Mouse (Mus musculus) kidney, embryonic 15.5 days (tissue): ENCODE data around the gene Camta1. TPM values are rescaled to one million over a fixed set of nuclear protein-coding genes. Genes with fewer than 3 reads are reported as not detected.

Source experiments
- ATAC-seq: fragments of 200-750 bp; cut with Nextera tagmentation; replicated peaks from 2 replicates; pipeline ENCODE4 v1.8.0; 2017; ENCODE audit warnings: moderate TSS enrichment; ENCODE audit not compliant: low FRiP score
- H3K27ac ChIP-seq: fragments of 300-500 bp; sonication (generic); 2 replicates; pipeline ENCODE4 v1.5.1; 2015; ENCODE audit warnings: mild to moderate bottlenecking, inconsistent platforms
- H3K27me3 ChIP-seq: fragments of 300-500 bp; sonication (generic); 2 replicates; pipeline ENCODE4 v1.6.1; 2015; ENCODE audit warnings: inconsistent platforms
- H3K36me3 ChIP-seq: fragments of 300-500 bp; sonication (generic); 2 replicates; pipeline ENCODE4 v1.6.1; 2015; ENCODE audit warnings: inconsistent platforms
- H3K4me1 ChIP-seq: fragments of 300-500 bp; sonication (generic); 2 replicates; pipeline ENCODE4 v1.6.1; 2015; ENCODE audit warnings: inconsistent platforms
- H3K4me2 ChIP-seq: fragments of 300-500 bp; sonication (generic); 2 replicates; pipeline ENCODE4 v1.6.1; 2015; ENCODE audit warnings: moderate library complexity, mild to moderate bottlenecking, inconsistent platforms
- H3K4me3 ChIP-seq: fragments of 300-500 bp; sonication (generic); replicated peaks from 2 replicates; pipeline ENCODE4 v1.5.1; 2015; ENCODE audit warnings: mild to moderate bottlenecking, inconsistent platforms
- H3K9ac ChIP-seq: fragments of 300-500 bp; sonication (generic); 2 replicates; pipeline ENCODE4 v1.6.1; 2015; ENCODE audit warnings: mild to moderate bottlenecking, inconsistent platforms
- H3K9me3 ChIP-seq: fragments of 300-500 bp; sonication (generic); replicated peaks from 2 replicates; pipeline ENCODE4 v1.6.1; 2016; ENCODE audit warnings: inconsistent platforms
- WGBS: fragments of 180-500 bp; shearing (Covaris S2); methylation state at CpG from one replicate; pipeline ENCODE4 v1.1.7; 2015; ENCODE audit warnings: mixed read lengths; 5-methylcytosine and 5-hydroxymethylcytosine counted together
- polyA plus RNA-seq: library from polyadenylated mRNA; unstranded; fragments of >200 nt; fragmentation: Nextera tagmentation; extraction: Ambion mirVana; gene quantifications from 2 replicates; pipeline ENCODE4 v1.2.1, GENCODE M21; 2015

Gene Camta1
- polyA plus RNA-seq, 1 experiment from 2014 or later: 87.9 TPM

DNA sequence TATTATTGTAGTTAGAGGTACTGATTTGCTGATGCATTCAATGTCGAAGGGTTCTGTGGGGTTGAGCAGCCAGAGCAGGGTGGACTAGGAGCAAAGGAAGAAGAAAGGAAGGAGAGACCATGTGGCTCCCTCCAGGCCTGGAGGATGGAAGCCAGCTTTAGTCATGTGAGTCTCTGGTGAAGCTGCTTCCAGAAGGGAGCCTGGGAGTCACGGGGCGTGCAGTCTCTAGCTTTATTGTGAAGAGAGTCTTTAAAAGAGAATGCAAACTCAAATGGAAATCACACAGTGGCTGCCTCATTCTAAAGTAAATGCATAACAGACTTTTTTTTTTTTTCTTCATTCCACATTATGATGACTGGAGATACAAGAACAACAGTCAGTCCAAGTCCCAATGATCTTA, 450.7 kb downstream of the Camta1 start:
- no peak overlapping the region for H3K4me3 ChIP-seq
- H3K9me3 ChIP-seq: peaks cover 5% of the 10 kb centered on the region; the same call in 1 of the 2 replicates
- H3K4me2 ChIP-seq: no peak overlapping the region
- H3K4me1 ChIP-seq: peaks cover 17% of the 10 kb centered on the region
- H3K27me3 ChIP-seq: peaks cover 12% of the 10 kb centered on the region
- no peak for ATAC-seq
- H3K36me3 ChIP-seq: no peaks in the 10 kb centered on the region
- H3K9ac ChIP-seq: no peak overlapping the region
- no peak overlapping the region for H3K27ac ChIP-seq
- 65% methylated on average over 3 of the region's 3 CpGs for WGBS

GRCm38 (mm10) chr4:151409291-151409690, 452.4 kb downstream of the Camta1 start:
- ATAC-seq: no peak
- 83% methylated on average over 6 of the region's 6 CpGs for WGBS
- no peak overlapping the region for H3K4me2 ChIP-seq

DNA sequence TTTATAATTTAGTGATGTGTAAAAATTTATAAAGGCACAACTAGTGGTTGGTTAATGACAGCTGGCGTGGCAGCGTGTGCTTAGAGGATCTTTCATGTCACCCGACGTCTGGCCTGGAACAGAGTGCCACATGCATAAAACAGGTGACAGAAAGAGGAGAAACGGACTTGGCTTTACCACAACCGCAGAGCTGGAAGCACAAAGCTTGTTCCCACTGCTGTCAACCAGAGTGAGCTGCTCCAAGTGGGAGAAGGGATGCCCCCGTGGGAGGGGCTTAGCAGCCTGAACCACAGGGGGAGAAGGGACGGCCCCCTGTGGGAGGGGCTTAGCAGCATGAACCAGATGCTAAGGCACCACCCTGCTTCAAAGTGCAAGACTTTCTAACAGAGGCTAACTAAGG, 452.9 kb downstream of the Camta1 start:
- H3K9ac ChIP-seq: no peak overlapping the region
- H3K4me3 ChIP-seq: no peak overlapping the region
- 57% methylated on average over 8 of the region's 8 CpGs for WGBS
- no peak; the same call in 1 of the 2 replicates for ATAC-seq
- no peaks in the 10 kb centered on the region for H3K36me3 ChIP-seq
- H3K9me3 ChIP-seq: peaks cover 5% of the 10 kb centered on the region; the same call in 1 of the 2 replicates
- no peak overlapping the region for H3K4me2 ChIP-seq
- H3K4me1 ChIP-seq: peaks cover 35% of the 10 kb centered on the region
- H3K27me3 ChIP-seq: peaks cover 12% of the 10 kb centered on the region
- no peak overlapping the region for H3K27ac ChIP-seq

More at GRCm38 (mm10) chr4:151409291-151409690, 452.4 kb downstream of the Camta1 start:
- Histone ChIP-seq H3K27ac (no peak overlapping the region), H3K4me1 (peaks cover 31% of the 10 kb centered on the region), H3K9me3 (peaks cover 5% of the 10 kb centered on the region; the same call in 1 of the 2 replicates), H3K9ac (no peak overlapping the region), H3K27me3 (peaks cover 12% of the 10 kb centered on the region), H3K4me3 (no peak overlapping the region), H3K36me3 (no peaks in the 10 kb centered on the region)

DNA sequence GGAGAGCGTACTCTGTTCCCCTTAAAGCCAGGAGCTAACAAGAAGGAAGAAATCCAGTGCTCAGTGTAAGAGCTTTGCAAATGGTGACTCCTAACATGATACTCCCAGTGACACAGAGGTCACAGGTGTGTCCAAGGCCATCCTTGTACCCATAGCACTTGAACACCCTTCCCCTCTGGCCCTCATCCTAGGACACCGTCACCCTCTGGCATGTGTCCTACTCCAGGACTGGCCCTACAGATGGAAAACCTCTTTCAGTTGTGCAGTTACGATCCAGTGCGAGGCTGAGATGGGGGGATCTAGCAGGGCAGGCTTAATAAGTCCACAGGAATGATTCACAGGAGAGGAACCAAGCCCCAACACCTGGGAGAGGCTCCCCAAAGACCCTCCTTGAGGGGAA, 453.4 kb downstream of the Camta1 start:
- 84% methylated on average over 4 of the region's 4 CpGs for WGBS
- H3K9me3 ChIP-seq: peaks cover 5% of the 10 kb centered on the region; the same call in 1 of the 2 replicates
- peaks cover 35% of the 10 kb centered on the region for H3K4me1 ChIP-seq
- ATAC-seq: no peak
- H3K4me2 ChIP-seq: no peak overlapping the region
- H3K4me3 ChIP-seq: no peak overlapping the region
- peaks cover 12% of the 10 kb centered on the region for H3K27me3 ChIP-seq
- H3K36me3 ChIP-seq: no peaks in the 10 kb centered on the region
- H3K27ac ChIP-seq: no peak overlapping the region
- H3K9ac ChIP-seq: no peak overlapping the region

DNA sequence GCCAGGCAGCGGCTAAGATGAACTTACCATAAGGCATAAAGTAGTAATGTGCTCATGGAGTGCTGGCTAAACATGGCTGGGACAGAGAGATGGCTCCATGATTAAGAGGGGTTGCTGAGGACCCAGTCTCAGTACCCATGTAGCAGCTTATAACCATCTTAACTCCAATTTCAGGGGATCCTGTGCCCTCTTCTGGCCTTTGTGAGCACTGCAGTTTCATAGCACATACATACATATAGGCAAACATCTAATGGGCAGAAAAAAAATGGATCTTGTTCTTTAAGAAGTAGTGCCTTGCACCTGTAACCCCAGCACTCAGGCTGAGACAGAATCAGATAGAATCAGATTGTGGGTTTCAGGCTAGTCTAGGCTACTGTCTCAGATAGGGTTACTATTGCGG, 454.5 kb downstream of the Camta1 start:
- Histone ChIP-seq H3K36me3 (no peaks in the 10 kb centered on the region), H3K9ac (no peak overlapping the region), H3K27ac (no peak overlapping the region), H3K4me3 (no peak overlapping the region), H3K27me3 (peaks cover 6% of the 10 kb centered on the region), H3K4me1 (peaks cover 30% of the 10 kb centered on the region), H3K9me3 (peaks cover 5% of the 10 kb centered on the region; the same call in 1 of the 2 replicates), H3K4me2 (no peak overlapping the region)
- WGBS: 96% methylated on average over 2 of the region's 2 CpGs
- no peak for ATAC-seq

DNA sequence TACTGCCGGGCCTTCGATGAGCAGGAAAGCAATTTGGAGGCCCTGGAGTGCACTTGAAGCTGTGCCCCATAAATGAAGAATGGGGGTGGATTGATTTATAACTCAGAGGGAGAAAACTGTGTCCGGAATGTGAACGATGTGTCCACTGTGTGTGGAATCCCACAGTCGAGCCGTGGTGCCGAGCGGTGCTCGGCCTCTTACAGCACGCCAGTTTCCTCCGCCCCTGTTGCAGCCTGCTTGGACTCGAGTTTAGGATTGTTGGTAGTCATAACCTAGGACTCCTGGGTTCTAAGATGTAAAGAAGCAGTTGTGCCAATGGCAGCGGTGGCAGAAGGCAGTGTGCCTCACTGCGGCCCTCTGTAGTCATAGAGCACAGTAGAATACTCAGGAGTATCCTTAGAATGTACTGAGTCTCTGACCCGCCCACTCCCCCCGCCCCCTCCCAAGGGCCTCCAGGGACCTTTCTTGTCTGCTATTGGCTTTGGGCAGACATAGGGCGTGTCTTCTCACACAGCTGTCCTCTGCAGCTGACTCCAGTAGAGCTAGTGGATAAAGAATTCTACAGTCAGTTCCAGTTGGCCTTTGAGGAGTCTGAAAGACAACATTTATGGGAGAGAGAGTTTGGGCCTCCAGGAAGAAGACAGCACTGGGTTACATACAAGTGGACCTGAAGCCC, 457.0 kb downstream of the Camta1 start:
- no peaks in the 10 kb centered on the region; the same call in 1 of the 2 replicates for H3K27me3 ChIP-seq
- ATAC-seq: peak; percentile 84
- 34% methylated on average over 17 of the region's 17 CpGs for WGBS
- H3K9ac ChIP-seq: no peak overlapping the region
- peaks cover 25% of the 10 kb centered on the region for H3K4me1 ChIP-seq
- H3K36me3 ChIP-seq: no peaks in the 10 kb centered on the region
- H3K27ac ChIP-seq: peak overlapping the region; percentile 48; the same call in 1 of the 2 replicates
- H3K4me2 ChIP-seq: peak overlapping the region; percentile 45; the same call in 1 of the 2 replicates
- peaks cover 5% of the 10 kb centered on the region; the same call in 1 of the 2 replicates for H3K9me3 ChIP-seq
- no peak overlapping the region for H3K4me3 ChIP-seq

- 0 out of 2 replicates have a peak, but pooled peaks have one; percentile 3 for ATAC-seq
- Histone ChIP-seq H3K9ac (no peak overlapping the region), H3K27ac (no peak overlapping the region), H3K4me3 (no peak overlapping the region), H3K27me3 (no peaks in the 10 kb centered on the region; the same call in 1 of the 2 replicates), H3K4me1 (peaks cover 25% of the 10 kb centered on the region), H3K9me3 (no peaks in the 10 kb centered on the region), H3K4me2 (no peak overlapping the region), H3K36me3 (no peaks in the 10 kb centered on the region)
- WGBS: 61% methylated on average over 22 of the region's 22 CpGs
Observed at GRCm38 (mm10) chr4:151401685-151402397, 459.8 kb downstream of the Camta1 start.

GRCm38 (mm10) chr4:151396536-151396935, 465.1 kb downstream of the Camta1 start:
- no peaks in the 10 kb centered on the region for H3K9me3 ChIP-seq

DNA sequence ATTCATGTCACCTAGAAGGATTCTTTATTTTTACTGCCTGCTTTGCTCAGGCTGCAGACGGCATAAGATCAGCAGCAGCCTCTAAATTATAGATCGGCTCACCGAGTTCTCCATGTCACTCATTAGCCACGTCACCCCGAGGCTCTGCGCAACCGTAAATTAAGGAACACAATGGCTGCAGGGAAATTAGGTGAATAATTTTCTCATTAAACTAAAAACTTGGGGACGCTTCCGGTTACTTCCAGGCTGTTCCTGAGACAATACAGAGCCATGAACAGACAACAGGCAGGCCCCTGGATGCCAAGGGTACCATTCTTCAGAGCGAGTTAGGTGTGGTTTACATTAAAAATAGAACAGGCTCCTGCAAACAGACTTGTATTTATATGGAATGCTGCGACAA, 472.3 kb downstream of the Camta1 start:
- Histone ChIP-seq H3K36me3 (no peaks in the 10 kb centered on the region), H3K4me3 (no peak overlapping the region), H3K4me2 (no peak overlapping the region), H3K9me3 (no peaks in the 10 kb centered on the region), H3K9ac (no peak overlapping the region), H3K27ac (no peak overlapping the region), H3K27me3 (peaks cover 13% of the 10 kb centered on the region), H3K4me1 (peaks cover 37% of the 10 kb centered on the region)
- WGBS: 38% methylated on average over 11 of the region's 11 CpGs
- no peak for ATAC-seq

More at GRCm38 (mm10) chr4:151396536-151396935, 465.1 kb downstream of the Camta1 start:
- Histone ChIP-seq H3K36me3 (no peaks in the 10 kb centered on the region), H3K4me3 (no peak overlapping the region), H3K27ac (no peak overlapping the region), H3K27me3 (no peaks in the 10 kb centered on the region), H3K4me1 (no peaks in the 10 kb centered on the region; the same call in 1 of the 2 replicates), H3K9ac (no peak overlapping the region), H3K4me2 (no peak overlapping the region)
- ATAC-seq: no peak
- 82% methylated on average over 7 of the region's 7 CpGs for WGBS

DNA sequence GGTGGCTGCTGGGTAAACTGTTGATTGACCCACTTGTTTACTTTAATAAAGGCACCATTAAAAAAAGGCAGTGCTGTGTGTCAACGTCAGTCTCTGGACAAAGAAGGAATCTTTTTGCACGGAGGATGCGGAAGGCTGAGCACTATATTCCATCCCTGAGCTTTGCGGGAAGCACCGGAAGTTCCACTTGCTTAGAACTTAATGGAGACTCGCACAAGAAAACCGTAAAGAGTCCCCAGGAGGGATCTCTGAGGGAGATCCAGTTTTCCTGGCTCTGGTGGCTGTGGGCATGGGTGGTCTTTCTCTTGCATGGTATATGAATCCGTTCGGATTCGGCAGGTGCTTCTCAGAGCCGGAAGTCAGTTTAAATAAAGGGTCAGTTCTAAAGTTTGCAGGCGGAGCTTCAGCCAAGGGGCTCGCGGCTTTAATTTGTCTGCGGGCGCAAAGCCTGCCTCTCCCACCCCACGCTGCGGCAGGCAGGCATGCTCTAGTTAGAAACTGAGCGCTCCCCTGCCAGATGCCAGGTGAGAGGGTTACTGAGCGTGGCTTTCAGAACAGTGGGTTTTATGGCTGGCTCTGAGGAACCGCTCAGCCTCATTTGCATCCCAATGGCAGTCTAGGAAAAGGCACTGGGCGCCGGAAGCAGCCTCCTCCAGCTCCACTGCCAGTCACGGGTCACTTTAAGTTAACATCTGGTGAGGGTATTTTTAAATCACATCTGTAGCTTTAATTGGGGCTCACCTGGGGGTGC, 474.8 kb downstream of the Camta1 start:
- 0 out of 2 replicates have a peak overlapping the region, but pooled peaks have one; percentile 14 for H3K9ac ChIP-seq
- H3K27me3 ChIP-seq: peaks cover 16% of the 10 kb centered on the region
- ATAC-seq: peak; percentile 61
- peak overlapping the region; percentile 43 for H3K4me3 ChIP-seq
- peaks cover 37% of the 10 kb centered on the region for H3K4me1 ChIP-seq
- H3K4me2 ChIP-seq: peak overlapping the region; percentile 65
- H3K36me3 ChIP-seq: no peaks in the 10 kb centered on the region
- H3K9me3 ChIP-seq: no peaks in the 10 kb centered on the region
- H3K27ac ChIP-seq: peak overlapping the region; percentile 89
- under 1% methylated on average over 24 of the region's 24 CpGs for WGBS

GRCm38 (mm10) chr4:151385985-151386700, 475.5 kb downstream of the Camta1 start:
- no peaks in the 10 kb centered on the region for H3K9me3 ChIP-seq
- no peak overlapping the region for H3K9ac ChIP-seq
- peak overlapping the region; percentile 65 for H3K4me2 ChIP-seq
- H3K4me1 ChIP-seq: peaks cover 37% of the 10 kb centered on the region
- H3K4me3 ChIP-seq: peak overlapping the region; percentile 43
- WGBS: 3% methylated on average over 12 of the region's 12 CpGs
- H3K27ac ChIP-seq: peak overlapping the region; percentile 89
- H3K27me3 ChIP-seq: peaks cover 16% of the 10 kb centered on the region
- H3K36me3 ChIP-seq: no peaks in the 10 kb centered on the region
- peak; percentile 59 for ATAC-seq
